Mouse (Mus musculus): Measurements from ENCODE around the gene Prss40. TPM values are rescaled to one million over a fixed set of nuclear protein-coding genes. Genes with fewer than 3 reads are reported as not detected.

Gene Prss40
- polyA plus RNA-seq, 1 experiment from 2014 or later, result not detected

DNA sequence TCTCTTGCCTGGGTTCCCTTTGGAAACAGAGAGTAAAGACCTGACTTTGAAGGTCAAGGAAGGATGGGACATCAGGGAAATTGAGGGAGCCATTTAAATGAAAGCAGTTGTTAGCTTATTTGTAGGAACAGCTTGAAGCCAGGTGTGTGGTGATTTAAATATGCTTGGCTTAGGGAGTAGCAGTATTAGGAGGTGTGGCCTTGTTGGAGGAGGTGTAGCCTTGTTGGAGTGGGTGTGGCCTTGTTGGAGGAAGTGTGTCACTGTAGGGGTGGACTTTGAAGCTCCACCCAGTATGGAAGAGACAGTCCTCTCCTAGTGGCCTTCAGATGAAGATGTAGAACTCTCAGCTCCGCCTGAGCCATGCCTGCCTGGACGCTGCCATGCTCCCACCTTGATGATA is 9.1 kb upstream of the Prss40 start:
- WGBS, result 90% methylated on average over 2 of the region's 2 CpGs
- TF ChIP-seq EP300 (IDR thresholded peaks at IDR 0.05) (no peak), CTCF (IDR thresholded peaks at IDR 0.05) (no peak)
- no peaks in the 10 kb centered on the region for H3K4me1 ChIP-seq (ENCODE audit: insufficient read depth, low read depth, low read length)

DNA sequence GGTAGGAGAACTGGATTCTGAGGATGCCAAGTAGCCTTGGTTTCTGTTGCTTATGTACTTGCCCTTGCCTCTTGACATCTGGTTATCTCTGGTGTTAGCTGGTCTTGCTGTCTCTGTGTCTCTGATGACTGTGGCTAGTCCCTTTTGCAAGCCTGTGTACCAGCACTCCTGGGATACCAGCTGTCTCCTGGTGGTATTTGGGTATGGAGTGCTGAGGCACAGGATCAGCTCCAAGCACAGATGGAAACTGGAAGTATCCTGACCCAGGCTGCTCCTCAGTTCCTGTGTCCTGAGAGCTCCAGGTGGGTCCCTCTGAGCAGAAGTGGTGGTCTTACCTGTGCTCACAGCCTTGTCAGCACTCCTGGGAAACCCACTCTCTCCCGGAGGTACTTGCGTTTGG is 7.4 kb upstream of the Prss40 start:
- Histone ChIP-seq H3K4me2 (replicated peaks; ENCODE audit: low read depth, low read length) (no peak overlapping the region), H3K27me3 (replicated peaks; ENCODE audit: insufficient read depth, low read length) (no peaks in the 10 kb centered on the region), H3K36me3 (ENCODE audit: insufficient read depth, low read length) (no peaks in the 10 kb centered on the region), H3K9ac (replicated peaks; ENCODE audit: low read depth) (no peak overlapping the region), H3K27ac (ENCODE audit: low read length) (no peak overlapping the region), H3K9me3 (ENCODE audit: low read length) (no peaks in the 10 kb centered on the region), H3K4me1 (ENCODE audit: insufficient read depth, low read depth, low read length) (no peaks in the 10 kb centered on the region), H3K4me3 (ENCODE audit: low read depth, low read length) (no peak overlapping the region)
- TF ChIP-seq EP300 (IDR thresholded peaks at IDR 0.05) (no peak), CTCF (IDR thresholded peaks at IDR 0.05) (no peak)
- 93% methylated on average over 2 of the region's 2 CpGs for WGBS
- DNase-seq (ENCODE audit: low spot score), result no peak
- ATAC-seq, result no peak

More for the DNA sequence above, 9.1 kb upstream of the Prss40 start:
- ATAC-seq (no peak), DNase-seq (ENCODE audit: low spot score) (no peak)
- no peak overlapping the region for H3K27ac ChIP-seq (ENCODE audit: low read length)
- H3K4me3 ChIP-seq (ENCODE audit: low read depth, low read length), result no peak overlapping the region
- no peaks in the 10 kb centered on the region for H3K27me3 ChIP-seq (replicated peaks; ENCODE audit: insufficient read depth, low read length)
- no peaks in the 10 kb centered on the region for H3K9me3 ChIP-seq (ENCODE audit: low read length)
- H3K9ac ChIP-seq (replicated peaks; ENCODE audit: low read depth), result no peak overlapping the region
- no peak overlapping the region for H3K4me2 ChIP-seq (replicated peaks; ENCODE audit: low read depth, low read length)
- H3K36me3 ChIP-seq (ENCODE audit: insufficient read depth, low read length), result no peaks in the 10 kb centered on the region

DNA sequence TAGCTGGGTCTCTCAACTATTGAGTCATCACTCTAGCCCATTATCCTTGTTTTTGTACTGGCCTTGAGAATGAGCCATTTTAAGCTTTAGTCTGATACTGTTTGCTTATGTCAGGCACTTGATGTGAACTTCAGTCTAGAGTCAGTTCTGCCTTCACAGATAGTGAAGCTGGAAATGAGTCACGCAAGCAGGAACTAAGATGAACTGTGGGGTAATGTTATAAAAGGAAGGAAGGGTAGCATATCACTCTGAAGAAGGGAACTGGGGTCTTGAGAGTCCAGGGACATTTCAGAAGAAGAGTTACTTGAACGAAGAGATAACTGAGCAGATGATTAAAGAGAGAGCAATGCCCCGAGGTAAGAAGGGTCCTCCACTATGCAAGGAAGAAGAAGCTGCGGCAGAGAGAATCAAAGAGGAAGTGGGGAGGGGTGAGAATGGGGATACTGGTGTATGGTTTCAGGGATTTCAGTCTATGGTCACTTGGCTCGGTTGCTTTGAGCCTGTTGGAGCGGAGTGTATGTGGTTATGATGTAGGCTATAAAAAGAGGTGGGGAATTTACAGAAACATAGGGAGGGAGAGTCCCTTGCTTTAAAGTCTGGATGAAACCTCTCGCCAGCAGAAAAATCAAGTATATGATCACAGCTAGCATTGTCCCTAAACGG is 3.8 kb upstream of the Prss40 start:
- Histone ChIP-seq H3K27me3 (replicated peaks; ENCODE audit: insufficient read depth, low read length) (no peaks in the 10 kb centered on the region), H3K9ac (replicated peaks; ENCODE audit: low read depth) (no peak overlapping the region), H3K9me3 (ENCODE audit: low read length) (no peaks in the 10 kb centered on the region), H3K36me3 (ENCODE audit: insufficient read depth, low read length) (no peaks in the 10 kb centered on the region), H3K27ac (ENCODE audit: low read length) (no peak overlapping the region), H3K4me3 (ENCODE audit: low read depth, low read length) (no peak overlapping the region), H3K4me1 (ENCODE audit: insufficient read depth, low read depth, low read length) (no peaks in the 10 kb centered on the region), H3K4me2 (replicated peaks; ENCODE audit: low read depth, low read length) (no peak overlapping the region)
- TF ChIP-seq CTCF (IDR thresholded peaks at IDR 0.05) (no peak), EP300 (IDR thresholded peaks at IDR 0.05) (no peak)
- ATAC-seq, result no peak
- WGBS, result 71% methylated on average over 8 of the region's 8 CpGs
- no peak for DNase-seq (ENCODE audit: low spot score)

DNA sequence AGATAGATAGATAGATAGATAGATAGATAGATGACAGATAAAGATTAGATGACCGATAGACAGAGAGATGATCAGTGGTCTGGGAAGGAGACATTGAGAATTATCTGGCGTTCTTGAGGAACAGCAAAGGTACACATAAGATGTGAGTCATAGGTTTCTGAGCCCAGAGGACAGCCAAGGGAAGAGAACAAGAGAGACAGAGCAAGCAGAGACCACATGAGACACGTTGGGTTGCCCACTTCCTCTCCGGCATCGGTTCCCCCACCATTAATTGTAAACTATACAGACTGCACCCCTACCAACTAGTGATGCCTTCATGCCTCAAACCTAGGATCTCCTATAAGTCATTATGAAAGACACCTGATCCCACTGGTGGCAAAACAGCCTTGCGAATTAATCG is 6.5 kb downstream of the Prss40 start:
- no peak for DNase-seq (ENCODE audit: low spot score)
- no peaks in the 10 kb centered on the region for H3K4me1 ChIP-seq (ENCODE audit: insufficient read depth, low read depth, low read length)
- H3K4me3 ChIP-seq (ENCODE audit: low read depth, low read length), result no peak overlapping the region
- H3K36me3 ChIP-seq (ENCODE audit: insufficient read depth, low read length), result no peaks in the 10 kb centered on the region
- 81% methylated on average over 7 of the region's 7 CpGs for WGBS
- no peaks in the 10 kb centered on the region for H3K27me3 ChIP-seq (replicated peaks; ENCODE audit: insufficient read depth, low read length)
- no peak overlapping the region for H3K9ac ChIP-seq (replicated peaks; ENCODE audit: low read depth)
- no peak for ATAC-seq
- H3K27ac ChIP-seq (ENCODE audit: low read length), result no peak overlapping the region
- H3K9me3 ChIP-seq (ENCODE audit: low read length), result no peaks in the 10 kb centered on the region
- no peak for TF ChIP-seq EP300 (IDR thresholded peaks at IDR 0.05)
- TF ChIP-seq CTCF (IDR thresholded peaks at IDR 0.05), result no peak
- no peak overlapping the region for H3K4me2 ChIP-seq (replicated peaks; ENCODE audit: low read depth, low read length)

DNA sequence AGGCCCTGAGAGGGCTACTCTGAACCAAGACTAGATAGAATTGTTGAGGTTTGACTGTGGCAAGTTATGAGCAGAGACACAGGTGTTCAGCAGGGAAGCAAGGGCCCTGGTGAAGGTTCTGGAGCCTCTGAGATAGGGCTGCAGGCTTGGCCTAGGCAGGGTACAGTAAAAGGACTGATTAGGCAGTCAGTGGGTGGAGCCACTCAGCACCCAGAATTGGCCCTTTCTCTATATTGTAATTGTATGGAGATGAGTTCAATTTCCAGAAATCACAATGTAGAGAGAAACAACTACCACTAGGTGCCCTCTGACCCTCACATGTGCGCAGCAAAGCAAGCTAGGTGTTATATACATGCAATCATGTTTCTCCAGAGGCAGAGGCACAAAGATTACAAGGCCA is 7.1 kb downstream of the Prss40 start:
- no peak overlapping the region for H3K9ac ChIP-seq (replicated peaks; ENCODE audit: low read depth)
- no peaks in the 10 kb centered on the region for H3K4me1 ChIP-seq (ENCODE audit: insufficient read depth, low read depth, low read length)
- TF ChIP-seq CTCF (IDR thresholded peaks at IDR 0.05) (no peak), EP300 (IDR thresholded peaks at IDR 0.05) (no peak)
- no peak overlapping the region for H3K27ac ChIP-seq (ENCODE audit: low read length)
- no peak overlapping the region for H3K4me3 ChIP-seq (ENCODE audit: low read depth, low read length)
- WGBS, result 68% methylated on average over 1 of the region's 1 CpGs
- ATAC-seq (no peak), DNase-seq (ENCODE audit: low spot score) (no peak)
- no peaks in the 10 kb centered on the region for H3K27me3 ChIP-seq (replicated peaks; ENCODE audit: insufficient read depth, low read length)
- no peaks in the 10 kb centered on the region for H3K36me3 ChIP-seq (ENCODE audit: insufficient read depth, low read length)
- H3K9me3 ChIP-seq (ENCODE audit: low read length), result no peaks in the 10 kb centered on the region
- no peak overlapping the region for H3K4me2 ChIP-seq (replicated peaks; ENCODE audit: low read depth, low read length)

DNA sequence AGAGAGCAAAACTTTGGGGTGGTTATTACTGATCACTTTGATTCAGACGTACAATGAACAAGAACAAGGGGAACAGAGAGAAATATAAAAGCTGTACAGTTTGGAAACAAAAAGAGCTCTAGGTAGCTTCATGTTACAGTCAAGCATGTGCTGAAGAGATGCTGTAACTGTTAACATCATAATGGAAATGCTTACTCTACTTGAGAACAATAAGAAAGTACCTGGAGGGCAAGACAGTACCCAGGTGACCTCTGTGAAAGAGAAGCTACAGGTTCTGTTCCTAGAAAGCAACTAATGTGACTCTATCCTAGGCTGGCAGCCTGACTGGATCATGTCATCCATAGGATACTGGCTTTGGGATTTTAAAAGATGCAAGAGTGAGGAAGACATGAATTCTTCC is 13.7 kb downstream of the Prss40 start:
- H3K4me2 ChIP-seq (replicated peaks; ENCODE audit: low read depth, low read length), result no peak overlapping the region
- no peak overlapping the region for H3K9ac ChIP-seq (replicated peaks; ENCODE audit: low read depth)
- no peak for DNase-seq (ENCODE audit: low spot score)
- no peak for TF ChIP-seq EP300 (IDR thresholded peaks at IDR 0.05)
- no peak for TF ChIP-seq CTCF (IDR thresholded peaks at IDR 0.05)
- H3K9me3 ChIP-seq (ENCODE audit: low read length), result no peaks in the 10 kb centered on the region
- no peak overlapping the region for H3K27ac ChIP-seq (ENCODE audit: low read length)
- no peak overlapping the region for H3K4me3 ChIP-seq (ENCODE audit: low read depth, low read length)
- H3K27me3 ChIP-seq (replicated peaks; ENCODE audit: insufficient read depth, low read length), result no peaks in the 10 kb centered on the region
- H3K36me3 ChIP-seq (ENCODE audit: insufficient read depth, low read length), result no peaks in the 10 kb centered on the region
- no peaks in the 10 kb centered on the region for H3K4me1 ChIP-seq (ENCODE audit: insufficient read depth, low read depth, low read length)
- ATAC-seq, result no peak
- WGBS, result 69% methylated on average over 1 of the region's 1 CpGs

All from lung, postnatal 0 days (tissue).